ENCODE assay signal across 8 mouse cellular contexts in genomic region chr8:94899262-94899661, GRCm38 (mm10). TPM values are rescaled to one million over a fixed set of nuclear protein-coding genes. Genes with fewer than 3 reads are reported as not detected.
DNase-seq lines count a peak whose midpoint lies in the region; ATAC-seq and TF ChIP-seq lines count a peak whose summit lies in the region.

No protein-coding gene starts in this region.

- 0 out of 2 replicates have a peak overlapping the region, but pooled peaks have one; percentile 28 for H3K9ac ChIP-seq in heart, embryonic 15.5 days
- no peak overlapping the region for H3K9ac ChIP-seq in forebrain, postnatal 0 days
- H3K9ac ChIP-seq in liver, embryonic 12.5 days, result peak overlapping the region; percentile 81

- no peak for TF ChIP-seq CTCF in forebrain, postnatal 0 days (IDR thresholded peaks at IDR 0.05; ENCODE audit: low read depth)

- no peak overlapping the region for H3K27ac ChIP-seq in heart, embryonic 15.5 days
- H3K27ac ChIP-seq in forebrain, postnatal 0 days (ENCODE audit: low read depth, low read length), result no peak overlapping the region
- peak overlapping the region; percentile 100 for H3K27ac ChIP-seq in liver, embryonic 12.5 days

- peak overlapping the region; percentile 57 for H3K4me2 ChIP-seq in heart, embryonic 15.5 days
- 0 out of 2 replicates have a peak overlapping the region, but pooled peaks have one; percentile 5 for H3K4me2 ChIP-seq in forebrain, postnatal 0 days (ENCODE audit: low read depth)
- peak overlapping the region; percentile 83 for H3K4me2 ChIP-seq in liver, embryonic 12.5 days

- 19% methylated on average over 11 of the region's 11 CpGs for WGBS in heart, embryonic 15.5 days
- WGBS in forebrain, postnatal 0 days, result 10% methylated on average over 11 of the region's 11 CpGs
- 8% methylated on average over 11 of the region's 11 CpGs for WGBS in liver, embryonic 12.5 days (ENCODE audit: insufficient replicate concordance)

- H3K4me1 ChIP-seq in heart, embryonic 15.5 days (replicated peaks), result peaks cover 42% of the 10 kb centered on the region
- no peaks in the 10 kb centered on the region for H3K4me1 ChIP-seq in forebrain, postnatal 0 days (ENCODE audit: insufficient read depth)
- peaks cover 74% of the 10 kb centered on the region for H3K4me1 ChIP-seq in liver, embryonic 12.5 days

- intact Hi-C loops in heart, postnatal 25 days (cut with DNase I), result no loop called here

- no peak for DNase-seq in heart, postnatal 25 days (ENCODE audit: low spot score)
- no peak for DNase-seq in forebrain, postnatal 0 days
- DNase-seq in retina, embryonic 14.5 days (ENCODE audit: low spot score), result peak; percentile 26
- no peak for DNase-seq in urinary bladder, adult 2 months (ENCODE audit: low spot score)
- no peak for DNase-seq in layer of hippocampus, postnatal 14 days (ENCODE audit: low spot score in 2 of 2)
- DNase-seq in right cerebral cortex, postnatal 25 days, result no peak

- ATAC-seq in heart, embryonic 15.5 days (replicated peaks; ENCODE audit: insufficient number of reproducible peaks, insufficient read depth, low FRiP score, low read depth), result peak; percentile 23; the same call in 1 of the 2 replicates
- ATAC-seq in forebrain, postnatal 0 days, result no peak
- ATAC-seq in liver, embryonic 12.5 days, result peak; percentile 97

- peak overlapping the region; percentile 20; the same call in 1 of the 2 replicates for H3K4me3 ChIP-seq in heart, embryonic 15.5 days
- no peak overlapping the region for H3K4me3 ChIP-seq in forebrain, postnatal 0 days (ENCODE audit: low read depth, low read length)
- H3K4me3 ChIP-seq in liver, embryonic 12.5 days, result peak overlapping the region; percentile 50

- H3K36me3 ChIP-seq in heart, embryonic 15.5 days, result peaks cover 8% of the 10 kb centered on the region
- H3K36me3 ChIP-seq in forebrain, postnatal 0 days (ENCODE audit: insufficient read depth), result no peaks in the 10 kb centered on the region
- H3K36me3 ChIP-seq in liver, embryonic 12.5 days, result peaks cover 9% of the 10 kb centered on the region; the same call in 1 of the 2 replicates

- H3K27me3 ChIP-seq in heart, embryonic 15.5 days, result no peaks in the 10 kb centered on the region
- H3K27me3 ChIP-seq in forebrain, postnatal 0 days (ENCODE audit: insufficient read depth, low read length), result no peaks in the 10 kb centered on the region
- H3K27me3 ChIP-seq in liver, embryonic 12.5 days (replicated peaks), result peaks cover 12% of the 10 kb centered on the region

- H3K9me3 ChIP-seq in heart, embryonic 15.5 days (replicated peaks), result no peaks in the 10 kb centered on the region
- no peaks in the 10 kb centered on the region for H3K9me3 ChIP-seq in forebrain, postnatal 0 days (ENCODE audit: low read length)
- no peaks in the 10 kb centered on the region for H3K9me3 ChIP-seq in liver, embryonic 12.5 days (replicated peaks)

RNA-seq across cellular contexts. Expression of gene Ccdc102a, which starts 18.6 kb away (rescaled TPM):
- polyA plus RNA-seq in heart, embryonic 15.5 days (2015; fragmentation: Nextera tagmentation; extraction: Ambion mirVana), result 18.6 and 25.1 TPM in 2 replicates
- 1 to 10 TPM; 6.3 to 7.2 TPM for total RNA-seq in heart, postnatal 25 days (2021)
- 6.8 and 8.1 TPM in 2 replicates for total RNA-seq in forebrain, postnatal 0 days (2014; rRNA removed)
- polyA plus RNA-seq in forebrain, postnatal 0 days (2015; fragmentation: Nextera tagmentation; extraction: Ambion mirVana), result 4.4 and 4.8 TPM in 2 replicates
- polyA plus RNA-seq in liver, embryonic 12.5 days (2016; fragmentation: Nextera tagmentation; extraction: Ambion mirVana), result 9.1 and 10.0 TPM in 2 replicates
- polyA plus RNA-seq in urinary bladder, adult 2 months (2012; rRNA removed), result 36.5 and 36.8 TPM in 2 replicates
- 1 to 10 TPM; 2.7 to 3.8 TPM for total RNA-seq in layer of hippocampus, postnatal 14 days (2021)

RNA-seq across cellular contexts. Expression of gene Dok4, which starts 23.1 kb away (rescaled TPM):
- polyA plus RNA-seq in heart, embryonic 15.5 days (2015; fragmentation: Nextera tagmentation; extraction: Ambion mirVana), result 22.9 and 31.6 TPM in 2 replicates
- 10 to 100 TPM; 17.5 to 21.4 TPM for total RNA-seq in heart, postnatal 25 days (2021)
- 123 and 171 TPM in 2 replicates for total RNA-seq in forebrain, postnatal 0 days (2014; rRNA removed)
- 97.5 and 117 TPM in 2 replicates for polyA plus RNA-seq in forebrain, postnatal 0 days (2015; fragmentation: Nextera tagmentation; extraction: Ambion mirVana)
- polyA plus RNA-seq in liver, embryonic 12.5 days (2016; fragmentation: Nextera tagmentation; extraction: Ambion mirVana), result 13.8 and 14.6 TPM in 2 replicates
- polyA plus RNA-seq in urinary bladder, adult 2 months (2012; rRNA removed), result 12.4 and 13.6 TPM in 2 replicates
- total RNA-seq in layer of hippocampus, postnatal 14 days (2021), result 10 to 100 TPM; 50.2 to 54.1 TPM

RNA-seq across cellular contexts. Expression of gene Adgrg5, which starts 24.2 kb away (rescaled TPM):
- 0.25 and 1.2 TPM in 2 replicates for polyA plus RNA-seq in heart, embryonic 15.5 days (2015; fragmentation: Nextera tagmentation; extraction: Ambion mirVana)
- under 1 TPM; 0.29 to 0.34 TPM for total RNA-seq in heart, postnatal 25 days (2021)
- total RNA-seq in forebrain, postnatal 0 days (2014; rRNA removed), result 0.10 TPM in 1 of 2 replicates, not detected in the other
- polyA plus RNA-seq in forebrain, postnatal 0 days (2015; fragmentation: Nextera tagmentation; extraction: Ambion mirVana), result 0.06 and 0.12 TPM in 2 replicates
- 0.90 and 0.91 TPM in 2 replicates for polyA plus RNA-seq in liver, embryonic 12.5 days (2016; fragmentation: Nextera tagmentation; extraction: Ambion mirVana)
- 1.4 TPM in 2 replicates for polyA plus RNA-seq in urinary bladder, adult 2 months (2012; rRNA removed)
- not detected for total RNA-seq in layer of hippocampus, postnatal 14 days (2021)

RNA-seq across cellular contexts. Expression of gene Polr2c, which starts 42.0 kb away (rescaled TPM):
- 107 and 122 TPM in 2 replicates for polyA plus RNA-seq in heart, embryonic 15.5 days (2015; fragmentation: Nextera tagmentation; extraction: Ambion mirVana)
- total RNA-seq in heart, postnatal 25 days (2021), result 10 to 100 TPM; 57.5 to 64.3 TPM
- 59.5 and 82.7 TPM in 2 replicates for total RNA-seq in forebrain, postnatal 0 days (2014; rRNA removed)
- 101 and 119 TPM in 2 replicates for polyA plus RNA-seq in forebrain, postnatal 0 days (2015; fragmentation: Nextera tagmentation; extraction: Ambion mirVana)
- polyA plus RNA-seq in liver, embryonic 12.5 days (2016; fragmentation: Nextera tagmentation; extraction: Ambion mirVana), result 107 and 112 TPM in 2 replicates
- polyA plus RNA-seq in urinary bladder, adult 2 months (2012; rRNA removed), result 89.5 and 99.2 TPM in 2 replicates
- total RNA-seq in layer of hippocampus, postnatal 14 days (2021), result 10 to 100 TPM; 50.0 to 57.8 TPM

Comparison
In these comparisons a context has a peak if more than half of its experiments do, and no peak if none do; other contexts are left out.
1. H3K4me2 ChIP-seq: peak in every context shown above with its lines; median percentile 83 in liver, embryonic 12.5 days; 57 in heart, embryonic 15.5 days; 5 in forebrain, postnatal 0 days.